Mouse (Mus musculus) forebrain, embryonic 10.5 days (tissue): Measurements from ENCODE around the gene Nek8. TPM values are rescaled to one million over a fixed set of nuclear protein-coding genes. Genes with fewer than 3 reads are reported as not detected.

Experiments
- DNase-seq: peaks from one replicate; pipeline ENCODE4 v3.0.0-alpha.2; 2017; ENCODE audit warnings: low spot score; ENCODE audit errors: extremely low spot score
- H3K27ac ChIP-seq: fragments of 300-500 bp; sonication (generic); 2 replicates; pipeline ENCODE4 v1.5.1; 2016; ENCODE audit warnings: mild to moderate bottlenecking
- H3K27me3 ChIP-seq: fragments of 300-500 bp; sonication (generic); 2 replicates; pipeline ENCODE4 v1.6.1; 2016; ENCODE audit warnings: mild to moderate bottlenecking; ENCODE audit not compliant: poor library complexity, severe bottlenecking
- H3K36me3 ChIP-seq: fragments of 300-500 bp; sonication (generic); replicated peaks from 2 replicates; pipeline ENCODE4 v1.6.1; 2016; ENCODE audit warnings: mild to moderate bottlenecking, moderate library complexity
- H3K4me1 ChIP-seq: fragments of 300-500 bp; sonication (generic); 2 replicates; pipeline ENCODE4 v1.6.1; 2016
- H3K4me3 ChIP-seq: fragments of 300-500 bp; sonication (generic); 2 replicates; pipeline ENCODE4 v1.5.1; 2016; ENCODE audit warnings: mild to moderate bottlenecking, moderate library complexity
- H3K9me3 ChIP-seq: fragments of 300-500 bp; sonication (generic); 2 replicates; pipeline ENCODE4 v1.6.1; 2016; ENCODE audit warnings: mild to moderate bottlenecking, moderate library complexity
- WGBS: fragments of 180-500 bp; shearing (Covaris S2); methylation state at CpG from one replicate; pipeline ENCODE4 v1.1.7; 2016; 5-methylcytosine and 5-hydroxymethylcytosine counted together
- polyA plus RNA-seq: library from polyadenylated mRNA; unstranded; fragments of >200 nt; fragmentation: Nextera tagmentation; extraction: Ambion mirVana; gene quantifications from 2 replicates; pipeline ENCODE4 v1.2.1, GENCODE M21; 2016

Gene Nek8
- polyA plus RNA-seq, 1 experiment from 2014 or later: 11.7 TPM

GRCm38 (mm10) chr11:78180081-78180761 is 3.7 kb upstream of the Nek8 start:
- DNase-seq: no peak
- no peaks in the 10 kb centered on the region for H3K9me3 ChIP-seq
- H3K36me3 ChIP-seq: peaks cover 38% of the 10 kb centered on the region
- no peaks in the 10 kb centered on the region for H3K27me3 ChIP-seq
- no peak overlapping the region for H3K27ac ChIP-seq
- 77% methylated on average over 6 of the region's 6 CpGs for WGBS
- H3K4me1 ChIP-seq: peaks cover 71% of the 10 kb centered on the region
- H3K4me3 ChIP-seq: peak overlapping the region; percentile 61

GRCm38 (mm10) chr11:78179438-78179999 is 3.0 kb upstream of the Nek8 start:
- no peaks in the 10 kb centered on the region for H3K9me3 ChIP-seq
- H3K36me3 ChIP-seq: peaks cover 38% of the 10 kb centered on the region
- 39% methylated on average over 8 of the region's 8 CpGs for WGBS
- H3K4me1 ChIP-seq: peaks cover 75% of the 10 kb centered on the region
- peak overlapping the region; percentile 93; the same call in 1 of the 2 replicates for H3K27ac ChIP-seq
- peak overlapping the region; percentile 61 for H3K4me3 ChIP-seq
- DNase-seq: no peak
- H3K27me3 ChIP-seq: no peaks in the 10 kb centered on the region

- H3K27ac ChIP-seq: peak overlapping the region; percentile 93
- peaks cover 77% of the 10 kb centered on the region for H3K4me1 ChIP-seq
- H3K36me3 ChIP-seq: peaks cover 38% of the 10 kb centered on the region
- H3K9me3 ChIP-seq: no peaks in the 10 kb centered on the region
- peak; percentile 62 for DNase-seq
- WGBS: under 1% methylated on average over 29 of the region's 29 CpGs
- H3K27me3 ChIP-seq: no peaks in the 10 kb centered on the region
- H3K4me3 ChIP-seq: peak overlapping the region; percentile 61
These were observed 2.5 kb upstream of the Nek8 start for GRCm38 (mm10) chr11:78178859-78179437.

GRCm38 (mm10) chr11:78177903-78178858 is 1.7 kb upstream of the Nek8 start:
- H3K27ac ChIP-seq: peak overlapping the region; percentile 93
- peak; percentile 96 for DNase-seq
- H3K36me3 ChIP-seq: peaks cover 38% of the 10 kb centered on the region
- H3K4me1 ChIP-seq: peaks cover 74% of the 10 kb centered on the region
- no peaks in the 10 kb centered on the region for H3K27me3 ChIP-seq
- under 1% methylated on average over 83 of the region's 84 CpGs for WGBS
- H3K4me3 ChIP-seq: peak overlapping the region; percentile 61
- H3K9me3 ChIP-seq: no peaks in the 10 kb centered on the region

- H3K27me3 ChIP-seq: no peaks in the 10 kb centered on the region
- peaks cover 72% of the 10 kb centered on the region for H3K4me1 ChIP-seq
- no peak for DNase-seq
- peak overlapping the region; percentile 93 for H3K27ac ChIP-seq
- peak overlapping the region; percentile 61 for H3K4me3 ChIP-seq
- no peaks in the 10 kb centered on the region for H3K9me3 ChIP-seq
- peaks cover 38% of the 10 kb centered on the region for H3K36me3 ChIP-seq
- 1% methylated on average over 10 of the region's 10 CpGs for WGBS
These were observed 962 bp upstream of the Nek8 start for GRCm38 (mm10) chr11:78177437-78177836.

- H3K4me1 ChIP-seq: peaks cover 70% of the 10 kb centered on the region
- peaks cover 38% of the 10 kb centered on the region for H3K36me3 ChIP-seq
- peak overlapping the region; percentile 93 for H3K27ac ChIP-seq
- WGBS: 2% methylated on average over 23 of the region's 23 CpGs
- H3K9me3 ChIP-seq: no peaks in the 10 kb centered on the region
- no peak for DNase-seq
- H3K27me3 ChIP-seq: no peaks in the 10 kb centered on the region
- peak overlapping the region; percentile 61 for H3K4me3 ChIP-seq
These were observed 443 bp upstream of the Nek8 start for GRCm38 (mm10) chr11:78176905-78177331.

GRCm38 (mm10) chr11:78175771-78176401 is 589 bp downstream of the Nek8 start:
- Histone ChIP-seq H3K36me3 (peaks cover 32% of the 10 kb centered on the region), H3K27ac (peak overlapping the region; percentile 93), H3K4me3 (peak overlapping the region; percentile 61), H3K9me3 (no peaks in the 10 kb centered on the region), H3K27me3 (no peaks in the 10 kb centered on the region), H3K4me1 (peaks cover 60% of the 10 kb centered on the region)
- DNase-seq: no peak
- 8% methylated on average over 9 of the region's 10 CpGs for WGBS

- no peak overlapping the region for H3K4me3 ChIP-seq
- peaks cover 46% of the 10 kb centered on the region for H3K4me1 ChIP-seq
- no peak for DNase-seq
- no peaks in the 10 kb centered on the region for H3K9me3 ChIP-seq
- H3K27me3 ChIP-seq: no peaks in the 10 kb centered on the region
- H3K27ac ChIP-seq: no peak overlapping the region
- 93% methylated on average over 3 of the region's 3 CpGs for WGBS
- H3K36me3 ChIP-seq: peaks cover 20% of the 10 kb centered on the region
These were observed 2.0 kb downstream of the Nek8 start for GRCm38 (mm10) chr11:78174506-78174905.

GRCm38 (mm10) chr11:78172748-78173383 is 3.6 kb downstream of the Nek8 start:
- Histone ChIP-seq H3K36me3 (peaks cover 14% of the 10 kb centered on the region), H3K4me3 (no peak overlapping the region), H3K27me3 (no peaks in the 10 kb centered on the region), H3K27ac (no peak overlapping the region), H3K4me1 (peaks cover 36% of the 10 kb centered on the region), H3K9me3 (no peaks in the 10 kb centered on the region)
- WGBS: 92% methylated on average over 19 of the region's 19 CpGs
- no peak for DNase-seq

- H3K27ac ChIP-seq: no peak overlapping the region
- H3K9me3 ChIP-seq: no peaks in the 10 kb centered on the region
- H3K4me1 ChIP-seq: peaks cover 29% of the 10 kb centered on the region
- H3K27me3 ChIP-seq: peaks cover 6% of the 10 kb centered on the region
- WGBS: 80% methylated on average over 16 of the region's 16 CpGs
- peak; percentile 14 for DNase-seq
- no peak overlapping the region for H3K4me3 ChIP-seq
- peaks cover 14% of the 10 kb centered on the region for H3K36me3 ChIP-seq
These were observed 4.3 kb downstream of the Nek8 start for GRCm38 (mm10) chr11:78172034-78172747.

- Histone ChIP-seq H3K9me3 (no peaks in the 10 kb centered on the region), H3K27me3 (peaks cover 15% of the 10 kb centered on the region), H3K4me1 (peaks cover 31% of the 10 kb centered on the region), H3K36me3 (peaks cover 14% of the 10 kb centered on the region), H3K4me3 (no peak overlapping the region), H3K27ac (no peak overlapping the region)
- 69% methylated on average over 4 of the region's 4 CpGs for WGBS
- no peak for DNase-seq
These were observed 5.1 kb downstream of the Nek8 start for GRCm38 (mm10) chr11:78171328-78171727.
